Mouse (Mus musculus) granulocyte monocyte progenitor cell, adult 5-6 weeks (primary cell): ENCODE data around the gene Lpcat1. TPM values are rescaled to one million over a fixed set of nuclear protein-coding genes. Genes with fewer than 3 reads are reported as not detected.
A peak's percentile ranks its signal among the peaks of the same experiment; 100 is the strongest.

Experiments
- ATAC-seq: replicated peaks from 2 replicates; pipeline ENCODE4 v1.8.0; 2016; ENCODE audit warnings: mild to moderate bottlenecking, moderate TSS enrichment, inconsistent platforms; ENCODE audit not compliant: poor library complexity, severe bottlenecking
- total RNA-seq, 2 experiments: library from RNA; stranded (forward) in 1 of 2; stranded (reverse) in 1 of 2; fragments of 200-712, 200-1000 nt in 1 of 2; fragments of >200 nt in 1 of 2; fragmentation: Nextera tagmentation in 1 of 2; gene quantifications; 2 replicates each; pipeline ENCODE4 v1.2.3; 2014 to 2017

Lpcat1 gene
- total RNA-seq (2014; fragmentation: Nextera tagmentation) (16.0 and 19.0 TPM in 2 replicates), total RNA-seq (2017) (19.8 and 32.3 TPM in 2 replicates)

GRCm38 (mm10) chr13:73467034-73467420 is at the start of gene Lpcat1:
Lpcat1 (plus strand) TSS chr13:73467197.
- ATAC-seq, result peak; percentile 76

- peak; percentile 92 for ATAC-seq
These were observed 49.3 kb upstream of the Lpcat1 start for GRCm38 (mm10) chr13:73417478-73418220.

- no peak for ATAC-seq
These were observed 48.7 kb upstream of the Lpcat1 start for GRCm38 (mm10) chr13:73418297-73418696.

- ATAC-seq, result no peak
These were observed 47.8 kb upstream of the Lpcat1 start for GRCm38 (mm10) chr13:73419244-73419643.

- no peak for ATAC-seq
These were observed 44.0 kb upstream of the Lpcat1 start for GRCm38 (mm10) chr13:73423043-73423442.

- ATAC-seq, result no peak
These were observed 42.0 kb upstream of the Lpcat1 start for GRCm38 (mm10) chr13:73425035-73425434.

GRCm38 (mm10) chr13:73425839-73426490 is 41.0 kb upstream of the Lpcat1 start:
- ATAC-seq, result peak; percentile 92

GRCm38 (mm10) chr13:73426587-73426986 is 40.4 kb upstream of the Lpcat1 start:
- ATAC-seq, result no peak

GRCm38 (mm10) chr13:73429605-73430321 is 37.2 kb upstream of the Lpcat1 start:
- no peak for ATAC-seq

- no peak for ATAC-seq
These were observed 34.4 kb upstream of the Lpcat1 start for GRCm38 (mm10) chr13:73432466-73433149.

- ATAC-seq, result peak; percentile 94
These were observed 33.1 kb upstream of the Lpcat1 start for GRCm38 (mm10) chr13:73433681-73434535.

- ATAC-seq, result no peak
These were observed 32.3 kb upstream of the Lpcat1 start for GRCm38 (mm10) chr13:73434687-73435086.

GRCm38 (mm10) chr13:73435662-73436061 is 31.3 kb upstream of the Lpcat1 start:
- no peak for ATAC-seq

GRCm38 (mm10) chr13:73439057-73439456 is 27.9 kb upstream of the Lpcat1 start:
- no peak for ATAC-seq

- no peak for ATAC-seq
These were observed 26.0 kb upstream of the Lpcat1 start for GRCm38 (mm10) chr13:73441032-73441431.

GRCm38 (mm10) chr13:73441686-73442085 is 25.3 kb upstream of the Lpcat1 start:
- ATAC-seq, result no peak

- ATAC-seq, result no peak
These were observed 24.6 kb upstream of the Lpcat1 start for GRCm38 (mm10) chr13:73442431-73442830.

GRCm38 (mm10) chr13:73443093-73443821 is 23.7 kb upstream of the Lpcat1 start:
- ATAC-seq, result no peak

- ATAC-seq, result 0 out of 2 replicates have a peak, but pooled peaks have one; percentile 15
These were observed 21.9 kb upstream of the Lpcat1 start for GRCm38 (mm10) chr13:73445087-73445486.
